Mouse (Mus musculus): ENCODE data around the gene Pdgfa. TPM values are rescaled to one million over a fixed set of nuclear protein-coding genes. Genes with fewer than 3 reads are reported as not detected.

Pdgfa gene
- polyA plus RNA-seq, 1 experiment from 2014 or later, result 2.8 TPM

DNA sequence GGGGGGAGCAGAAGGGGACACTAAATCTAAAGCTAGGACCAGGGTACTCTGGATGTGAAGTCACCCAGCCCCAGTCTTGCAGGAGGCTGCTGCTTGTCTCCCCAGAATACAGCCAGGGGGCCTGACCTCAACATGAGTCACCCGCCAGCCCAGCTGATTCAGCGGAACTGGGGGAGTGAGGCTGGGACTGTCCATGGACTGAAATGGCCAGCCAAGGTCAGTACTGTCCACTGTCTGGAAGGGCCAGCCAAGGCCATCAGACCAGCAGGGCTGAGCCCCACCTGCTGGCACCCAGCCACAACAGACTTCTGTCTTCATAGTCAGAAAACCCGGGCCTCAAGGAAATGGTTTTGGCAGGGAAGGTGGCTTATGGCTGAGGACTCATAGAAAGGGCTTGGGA lies 17.9 kb upstream of the Pdgfa start:
- 44% methylated on average over 3 of the region's 3 CpGs for WGBS (ENCODE audit: insufficient replicate concordance)
- Histone ChIP-seq H3K4me1 (peaks cover 21% of the 10 kb centered on the region; the same call in 1 of the 2 replicates), H3K36me3 (no peaks in the 10 kb centered on the region), H3K9ac (no peak overlapping the region), H3K27ac (no peak overlapping the region), H3K4me2 (no peak overlapping the region), H3K4me3 (no peak overlapping the region), H3K9me3 (replicated peaks) (no peaks in the 10 kb centered on the region), H3K27me3 (replicated peaks) (no peaks in the 10 kb centered on the region)
- ATAC-seq, result peak; percentile 52; the same call in 1 of the 2 replicates

DNA sequence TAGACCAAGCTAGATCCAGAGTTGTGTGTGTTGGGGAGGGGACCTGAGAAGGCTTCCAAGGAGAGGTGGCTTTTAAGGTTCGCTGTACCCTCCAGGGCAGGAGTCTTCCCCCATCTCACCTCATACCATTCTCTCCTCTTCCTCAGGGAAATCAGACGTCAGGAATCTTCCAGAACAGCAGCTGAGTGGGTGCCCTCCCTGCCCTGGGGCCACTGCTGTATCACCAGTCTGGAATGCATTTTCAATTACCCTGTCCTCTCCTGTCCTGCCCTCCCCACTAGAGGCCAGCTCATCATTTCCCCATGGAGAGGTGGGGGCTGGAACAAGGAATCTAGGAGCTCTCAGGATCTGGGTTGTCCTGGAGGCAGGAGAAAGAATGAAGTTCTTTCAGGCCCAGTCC lies 13.5 kb upstream of the Pdgfa start:
- ATAC-seq, result no peak
- no peaks in the 10 kb centered on the region for H3K9me3 ChIP-seq (replicated peaks)
- 57% methylated on average over 2 of the region's 2 CpGs for WGBS (ENCODE audit: insufficient replicate concordance)

DNA sequence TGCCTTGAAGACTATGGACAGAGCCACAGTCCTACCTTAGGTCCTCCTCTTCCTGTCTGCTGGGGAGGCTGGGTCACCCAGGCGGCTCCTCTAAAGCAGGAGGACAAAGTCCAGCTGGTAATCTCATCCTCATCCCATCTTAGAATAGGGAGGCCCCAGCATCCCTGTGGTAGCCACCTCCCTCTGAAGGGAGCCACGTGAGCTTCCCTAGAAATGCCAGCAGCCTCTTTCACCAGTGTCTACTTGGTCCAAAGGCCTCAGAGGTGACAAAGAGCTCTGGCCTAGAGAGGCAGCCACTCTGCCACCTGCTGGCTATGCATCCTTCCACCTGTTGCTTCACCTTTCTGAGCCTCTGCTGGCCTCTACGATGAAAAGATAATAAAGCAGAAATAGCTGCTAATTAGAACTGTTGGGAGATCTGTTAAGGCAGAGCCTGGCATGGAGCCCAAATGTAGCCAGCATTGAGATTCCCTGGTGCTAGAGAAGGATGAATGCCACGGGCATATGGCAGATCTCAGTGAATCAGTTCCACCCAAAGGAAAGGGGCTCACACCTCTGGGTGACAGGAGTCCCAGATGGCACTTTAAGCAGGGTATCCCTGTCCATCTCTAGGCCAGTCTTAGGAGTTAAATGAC lies 10.1 kb upstream of the Pdgfa start:
- Histone ChIP-seq H3K4me3 (no peak overlapping the region), H3K9ac (no peak overlapping the region), H3K4me1 (no peaks in the 10 kb centered on the region), H3K9me3 (replicated peaks) (no peaks in the 10 kb centered on the region), H3K27me3 (replicated peaks) (peaks cover 21% of the 10 kb centered on the region; the same call in 1 of the 2 replicates), H3K4me2 (no peak overlapping the region), H3K36me3 (no peaks in the 10 kb centered on the region), H3K27ac (no peak overlapping the region)
- no peak for ATAC-seq
- 35% methylated on average over 4 of the region's 4 CpGs for WGBS (ENCODE audit: insufficient replicate concordance)

More for the DNA sequence above, 13.5 kb upstream of the Pdgfa start:
- H3K36me3 ChIP-seq, result no peaks in the 10 kb centered on the region
- peaks cover 11% of the 10 kb centered on the region; the same call in 1 of the 2 replicates for H3K27me3 ChIP-seq (replicated peaks)
- no peak overlapping the region for H3K9ac ChIP-seq
- 0 out of 2 replicates have a peak, but pooled peaks cover 8% of the 10 kb centered on the region for H3K4me1 ChIP-seq
- no peak overlapping the region for H3K27ac ChIP-seq
- no peak overlapping the region for H3K4me2 ChIP-seq
- H3K4me3 ChIP-seq, result no peak overlapping the region

DNA sequence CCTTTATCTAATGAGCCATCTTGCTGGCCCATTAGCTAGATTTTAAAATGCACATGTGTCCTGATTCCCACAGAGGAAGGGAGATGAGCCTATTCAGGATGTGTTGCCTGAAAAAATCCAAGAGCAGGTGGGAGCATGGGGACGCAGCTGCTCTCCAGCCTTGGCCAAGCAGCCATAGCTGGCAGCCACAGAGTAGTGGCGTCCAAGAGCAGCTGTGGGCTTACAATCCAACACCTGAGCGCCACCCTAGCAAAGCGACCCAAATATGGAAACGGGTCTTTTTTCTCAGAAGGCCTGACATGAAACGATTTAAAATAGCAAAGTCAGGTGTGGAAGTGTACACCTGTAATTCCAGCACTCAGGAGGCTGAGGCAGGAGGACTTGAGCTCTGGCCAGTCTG lies 7.4 kb upstream of the Pdgfa start:
- Histone ChIP-seq H3K4me3 (no peak overlapping the region), H3K9me3 (replicated peaks) (no peaks in the 10 kb centered on the region), H3K27me3 (replicated peaks) (peaks cover 45% of the 10 kb centered on the region), H3K27ac (no peak overlapping the region), H3K4me1 (no peaks in the 10 kb centered on the region), H3K4me2 (no peak overlapping the region), H3K36me3 (no peaks in the 10 kb centered on the region), H3K9ac (no peak overlapping the region)
- ATAC-seq, result no peak
- WGBS (ENCODE audit: insufficient replicate concordance), result 63% methylated on average over 6 of the region's 6 CpGs

DNA sequence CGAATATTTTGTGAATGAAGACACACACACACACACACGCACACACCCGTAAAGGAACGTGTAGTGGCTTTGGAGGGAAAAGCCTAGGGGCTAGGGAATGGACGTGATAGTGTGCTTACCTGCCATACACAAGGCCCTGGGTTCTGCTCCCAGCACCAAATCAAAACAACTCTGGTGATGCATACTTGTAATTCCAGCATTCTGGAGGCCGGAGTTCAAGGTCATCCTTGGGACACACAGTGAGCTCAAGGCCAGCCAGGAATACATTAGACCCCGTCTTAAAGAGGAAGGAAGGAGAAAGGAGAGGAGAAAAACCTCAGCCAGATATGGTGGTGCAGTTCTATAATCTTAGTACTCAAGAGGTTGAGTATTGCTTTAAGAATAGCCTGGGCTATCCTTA lies 2.5 kb upstream of the Pdgfa start:
- Histone ChIP-seq H3K9me3 (replicated peaks) (no peaks in the 10 kb centered on the region), H3K36me3 (no peaks in the 10 kb centered on the region), H3K4me2 (no peak overlapping the region), H3K4me3 (no peak overlapping the region), H3K27me3 (replicated peaks) (peaks cover 78% of the 10 kb centered on the region), H3K9ac (no peak overlapping the region), H3K27ac (no peak overlapping the region), H3K4me1 (peaks cover 13% of the 10 kb centered on the region)
- WGBS (ENCODE audit: insufficient replicate concordance), result 49% methylated on average over 7 of the region's 7 CpGs
- ATAC-seq, result no peak

DNA sequence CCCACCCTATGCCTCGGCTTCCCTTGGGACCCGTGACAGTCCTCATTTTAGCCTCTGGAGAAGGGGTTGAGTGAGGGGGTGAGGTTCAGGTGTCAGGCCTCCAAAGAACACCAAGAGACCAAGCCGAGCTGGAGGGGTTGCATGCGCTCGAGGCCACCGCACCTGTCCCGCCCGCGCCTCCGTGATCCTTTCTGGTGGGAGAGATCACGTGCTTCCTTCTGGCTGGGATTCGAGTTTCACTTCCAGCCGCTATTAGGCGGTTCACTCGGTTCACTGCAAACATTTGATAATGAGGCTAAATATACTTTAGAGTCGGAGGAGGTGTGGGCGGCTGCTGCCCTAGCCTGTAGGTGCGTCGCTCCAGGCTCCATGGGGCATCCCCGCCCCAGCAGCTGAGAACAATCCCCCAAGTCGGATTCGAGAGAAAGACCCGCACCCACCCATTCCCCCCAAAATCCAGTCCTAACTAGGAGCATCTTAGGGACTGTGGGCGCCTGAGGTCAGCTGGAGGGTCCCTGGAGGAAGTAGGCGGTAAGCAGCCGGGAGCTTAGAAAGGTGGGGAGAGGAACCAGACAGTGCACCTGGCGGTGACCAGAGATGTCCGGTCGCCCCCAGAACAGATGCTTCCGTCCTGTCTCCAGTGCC lies 888 bp upstream of the Pdgfa start:
- H3K9ac ChIP-seq, result no peak overlapping the region
- no peaks in the 10 kb centered on the region for H3K9me3 ChIP-seq (replicated peaks)
- H3K36me3 ChIP-seq, result no peaks in the 10 kb centered on the region
- H3K27me3 ChIP-seq (replicated peaks), result peaks cover 89% of the 10 kb centered on the region
- ATAC-seq, result no peak
- peak overlapping the region; percentile 48 for H3K4me2 ChIP-seq
- H3K27ac ChIP-seq, result no peak overlapping the region
- H3K4me3 ChIP-seq, result peak overlapping the region; percentile 25
- peaks cover 23% of the 10 kb centered on the region for H3K4me1 ChIP-seq
- WGBS (ENCODE audit: insufficient replicate concordance), result 3% methylated on average over 30 of the region's 30 CpGs

DNA sequence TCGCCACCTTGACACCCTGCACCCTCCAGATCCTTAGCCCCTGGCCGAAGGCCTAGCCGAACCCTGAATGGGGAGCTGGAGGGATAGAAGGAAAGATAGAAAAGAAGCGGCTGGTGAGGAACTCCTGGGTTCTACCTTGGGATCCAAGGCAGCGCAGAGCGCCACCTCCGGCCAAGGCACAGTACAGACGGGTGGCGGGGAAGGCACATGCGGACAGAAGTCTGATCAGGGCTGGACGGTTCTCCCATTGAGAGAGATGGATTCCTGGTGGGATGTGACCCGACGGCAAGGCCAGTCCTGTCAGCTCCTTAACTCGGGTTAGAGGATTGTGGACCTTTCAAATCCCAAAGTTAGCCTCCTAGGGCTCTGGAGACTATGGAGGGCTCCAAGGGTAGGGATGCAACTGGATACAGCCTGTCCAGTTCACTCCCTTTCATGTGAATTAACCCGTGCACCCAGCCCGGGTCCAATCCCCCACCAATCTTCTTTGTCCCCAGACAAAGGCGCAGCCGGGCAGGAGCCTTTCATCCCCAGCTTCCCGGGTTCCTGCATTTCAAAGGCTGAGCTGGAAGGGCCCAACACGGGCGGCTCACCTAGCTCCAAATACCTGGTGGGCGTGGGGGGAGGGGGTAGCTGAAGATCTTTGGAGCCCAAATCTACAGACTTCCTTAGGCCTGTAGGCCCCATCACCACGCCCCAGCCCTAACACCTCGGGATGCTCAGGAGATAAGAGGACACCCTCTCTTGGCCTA lies 672 bp downstream of the Pdgfa start:
- Histone ChIP-seq H3K4me1 (peaks cover 24% of the 10 kb centered on the region), H3K27ac (no peak overlapping the region)
- 4% methylated on average over 24 of the region's 24 CpGs for WGBS (ENCODE audit: insufficient replicate concordance)

DNA sequence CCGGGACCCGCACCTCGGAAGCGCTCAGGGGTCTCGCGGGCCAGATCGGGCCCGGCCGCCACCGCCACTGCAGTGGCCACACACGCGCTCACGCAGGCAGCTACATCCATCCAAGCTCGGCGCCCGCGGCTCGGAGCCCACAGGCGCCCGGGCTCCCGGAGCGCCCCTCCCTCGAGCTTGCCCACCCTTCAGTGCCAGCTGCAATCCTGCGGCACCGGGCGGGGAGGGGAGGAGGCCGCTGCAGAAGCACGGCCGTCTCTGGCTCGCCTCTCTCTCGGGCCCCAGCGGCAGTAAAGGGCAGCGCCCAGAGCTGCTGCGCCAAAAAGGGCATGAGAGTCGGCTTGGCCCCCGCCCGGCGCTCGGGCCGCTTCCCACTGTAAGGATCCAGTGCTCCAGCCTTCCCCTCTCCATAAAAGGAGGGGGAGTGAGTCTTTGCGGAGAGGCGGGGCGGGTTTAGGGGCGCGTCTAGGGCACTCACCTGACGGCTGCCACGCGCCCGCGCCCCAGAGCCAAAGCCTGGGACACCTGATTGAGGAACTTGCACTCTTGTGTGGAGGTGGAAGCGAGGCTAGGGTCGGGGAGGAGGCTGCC lies 1.4 kb downstream of the Pdgfa start:
- H3K9me3 ChIP-seq (replicated peaks), result no peaks in the 10 kb centered on the region
- peaks cover 24% of the 10 kb centered on the region for H3K4me1 ChIP-seq
- no peak overlapping the region for H3K9ac ChIP-seq
- peak overlapping the region; percentile 57 for H3K4me3 ChIP-seq
- peaks cover 99% of the 10 kb centered on the region for H3K27me3 ChIP-seq (replicated peaks)
- H3K36me3 ChIP-seq, result no peaks in the 10 kb centered on the region
- WGBS (ENCODE audit: insufficient replicate concordance), result under 1% methylated on average over 48 of the region's 52 CpGs
- ATAC-seq, result 0 out of 2 replicates have a peak, but pooled peaks have one; percentile 13
- peak overlapping the region; percentile 72 for H3K4me2 ChIP-seq
- H3K27ac ChIP-seq, result no peak overlapping the region

More for the DNA sequence above, 672 bp downstream of the Pdgfa start:
- peak overlapping the region; percentile 57; the same call in 1 of the 2 replicates for H3K4me3 ChIP-seq
- H3K36me3 ChIP-seq, result no peaks in the 10 kb centered on the region
- H3K27me3 ChIP-seq (replicated peaks), result peaks cover 98% of the 10 kb centered on the region
- no peak overlapping the region for H3K9ac ChIP-seq
- H3K9me3 ChIP-seq (replicated peaks), result no peaks in the 10 kb centered on the region
- H3K4me2 ChIP-seq, result peak overlapping the region; percentile 72
- ATAC-seq, result no peak

DNA sequence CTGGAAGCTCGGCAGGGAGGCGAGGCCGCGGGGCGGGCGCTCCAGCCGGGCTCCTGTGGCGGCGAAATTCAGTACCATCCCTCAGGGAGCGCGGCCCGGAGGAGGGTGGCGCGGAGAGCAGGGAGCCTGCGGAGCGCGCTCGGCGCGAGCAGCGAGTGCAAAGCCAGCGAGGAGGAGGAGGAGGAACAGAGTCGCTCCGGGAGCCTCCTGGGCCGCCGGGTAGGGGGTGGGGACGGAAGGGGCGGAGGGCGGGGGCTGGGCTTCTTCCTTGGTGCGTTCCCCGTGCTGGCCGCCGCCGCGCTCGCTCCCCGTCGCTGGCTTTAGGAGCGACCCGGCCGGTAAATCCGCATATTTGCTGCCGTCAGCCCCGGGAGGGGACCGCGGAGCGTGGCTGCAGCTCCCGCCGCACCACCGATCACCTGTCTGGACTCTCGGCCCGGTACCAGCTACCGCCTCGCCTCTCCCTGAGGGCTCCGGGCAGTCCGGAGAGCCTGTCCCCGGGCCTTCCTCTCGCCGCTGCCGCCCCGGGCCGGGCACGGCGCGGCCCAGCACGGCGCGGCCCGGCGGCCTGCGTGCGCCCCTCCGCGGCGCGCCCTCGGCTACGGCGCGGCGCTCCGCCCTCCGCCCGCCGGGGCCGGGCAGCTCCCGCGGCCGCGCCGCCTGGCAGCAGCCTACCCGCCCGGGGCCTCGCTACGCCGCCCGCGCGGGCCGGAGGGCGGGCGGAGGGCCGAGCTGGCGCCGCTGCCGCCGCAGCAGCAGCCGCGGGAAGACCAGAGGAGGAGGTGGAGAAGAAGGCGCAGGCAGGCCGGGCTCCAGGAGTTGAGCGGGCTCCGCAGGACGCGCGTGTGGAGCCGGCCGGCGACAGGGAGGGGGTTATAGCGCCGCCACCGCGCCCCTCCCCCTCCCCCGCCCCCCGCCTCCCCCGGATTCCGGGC lies 2.1 kb downstream of the Pdgfa start:
- Histone ChIP-seq H3K4me3 (peak overlapping the region; percentile 57), H3K36me3 (no peaks in the 10 kb centered on the region), H3K27me3 (replicated peaks) (peaks cover 100% of the 10 kb centered on the region), H3K4me2 (peak overlapping the region; percentile 72), H3K9me3 (replicated peaks) (no peaks in the 10 kb centered on the region), H3K4me1 (peaks cover 24% of the 10 kb centered on the region), H3K9ac (peak overlapping the region; percentile 46; the same call in 1 of the 2 replicates), H3K27ac (no peak overlapping the region)
- ATAC-seq, result peak; percentile 44; the same call in 1 of the 2 replicates
- WGBS (ENCODE audit: insufficient replicate concordance), result under 1% methylated on average over 108 of the region's 127 CpGs

DNA sequence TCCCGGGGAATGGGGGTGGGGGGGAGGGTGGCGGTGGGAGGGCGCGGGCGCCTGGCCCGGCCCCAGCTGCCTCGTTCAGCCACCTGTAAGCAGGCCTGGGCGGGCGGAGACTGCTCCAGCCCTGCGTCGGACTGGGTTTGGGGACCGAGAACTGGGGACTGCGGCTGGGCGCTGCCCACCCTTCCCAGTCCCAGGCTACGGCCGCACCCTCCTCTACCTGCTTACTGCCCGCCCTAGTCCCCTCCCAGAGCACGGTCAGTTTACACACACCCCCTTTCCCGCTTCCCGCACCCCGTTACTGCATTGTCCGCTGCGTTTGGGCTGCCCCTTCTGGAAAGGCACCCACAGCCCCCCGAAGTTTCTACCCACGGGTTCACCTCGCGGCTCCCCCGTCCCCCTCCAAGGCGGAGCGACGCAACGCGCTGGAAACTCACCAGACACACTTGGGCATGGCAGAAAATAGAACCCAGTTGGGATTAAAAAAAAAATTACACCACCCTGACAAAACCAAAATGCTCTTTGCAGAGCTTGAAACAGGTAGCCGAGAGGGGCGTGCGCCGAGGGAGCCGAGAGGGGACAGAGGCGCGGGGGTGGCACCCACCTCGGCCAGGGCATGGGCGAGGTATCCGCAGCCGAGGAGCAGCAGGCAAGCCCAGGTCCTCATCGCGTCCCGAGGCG lies 2.9 kb downstream of the Pdgfa start:
- WGBS (ENCODE audit: insufficient replicate concordance), result 1% methylated on average over 33 of the region's 48 CpGs
- Histone ChIP-seq H3K9me3 (replicated peaks) (no peaks in the 10 kb centered on the region), H3K4me3 (peak overlapping the region; percentile 57), H3K27me3 (replicated peaks) (peaks cover 97% of the 10 kb centered on the region), H3K36me3 (no peaks in the 10 kb centered on the region), H3K27ac (no peak overlapping the region), H3K4me1 (peaks cover 24% of the 10 kb centered on the region), H3K4me2 (peak overlapping the region; percentile 72), H3K9ac (peak overlapping the region; percentile 31; the same call in 1 of the 2 replicates)
- ATAC-seq, result no peak

Measured in liver, embryonic 12.5 days (tissue).